Mouse (Mus musculus): ENCODE measurements around the gene Commd1. TPM values are rescaled to one million over a fixed set of nuclear protein-coding genes. Genes with fewer than 3 reads are reported as not detected.

Gene Commd1
- total RNA-seq, 4 experiments from 2014 or later = 39.0 to 59.9 (median 56.6) TPM

GRCm38 (mm10) chr11:22891876-22892275 is 90.3 kb downstream of the Commd1 start:
- DNase-seq (ENCODE audit: low spot score in 2 of 2) = no peak

- DNase-seq (ENCODE audit: low spot score in 2 of 2) = no peak
These were observed 90.9 kb downstream of the Commd1 start for GRCm38 (mm10) chr11:22891242-22891641.

GRCm38 (mm10) chr11:22889224-22889623 is 93.0 kb downstream of the Commd1 start:
- DNase-seq (ENCODE audit: low spot score in 2 of 2) = peak; percentile 25 to 32

- no peak for DNase-seq (ENCODE audit: low spot score in 2 of 2)
These were observed 95.2 kb downstream of the Commd1 start for GRCm38 (mm10) chr11:22886991-22887390.

GRCm38 (mm10) chr11:22885350-22885749 is 96.8 kb downstream of the Commd1 start:
- DNase-seq (ENCODE audit: low spot score in 2 of 2) = no peak

GRCm38 (mm10) chr11:22883676-22884075 is 98.5 kb downstream of the Commd1 start:
- DNase-seq (ENCODE audit: low spot score in 2 of 2) = no peak

GRCm38 (mm10) chr11:22882926-22883325 is 99.3 kb downstream of the Commd1 start:
- no peak for DNase-seq (ENCODE audit: low spot score in 2 of 2)

- DNase-seq (ENCODE audit: low spot score in 2 of 2) = no peak
These were observed 101.6 kb downstream of the Commd1 start for GRCm38 (mm10) chr11:22880383-22881172.

GRCm38 (mm10) chr11:22879645-22880044 is 102.5 kb downstream of the Commd1 start:
- no peak for DNase-seq (ENCODE audit: low spot score in 2 of 2)

- DNase-seq (ENCODE audit: low spot score in 2 of 2) = no peak
These were observed 105.4 kb downstream of the Commd1 start for GRCm38 (mm10) chr11:22876680-22877330.

GRCm38 (mm10) chr11:22875279-22875678 is 106.9 kb downstream of the Commd1 start:
- no peak for DNase-seq (ENCODE audit: low spot score in 2 of 2)

- no peak for DNase-seq (ENCODE audit: low spot score in 2 of 2)
These were observed 107.4 kb downstream of the Commd1 start for GRCm38 (mm10) chr11:22874747-22875146.

GRCm38 (mm10) chr11:22873383-22873782 is 108.8 kb downstream of the Commd1 start:
- DNase-seq (ENCODE audit: low spot score in 2 of 2) = no peak

GRCm38 (mm10) chr11:22872307-22872680 is 109.9 kb downstream of the Commd1 start:
- no peak for DNase-seq (ENCODE audit: low spot score in 2 of 2)

- DNase-seq (ENCODE audit: low spot score in 2 of 2) = no peak
These were observed 110.4 kb downstream of the Commd1 start for GRCm38 (mm10) chr11:22871628-22872306.

GRCm38 (mm10) chr11:22868582-22868981 is 113.6 kb downstream of the Commd1 start:
- no peak for DNase-seq (ENCODE audit: low spot score in 2 of 2)

GRCm38 (mm10) chr11:22867691-22868090 is 114.5 kb downstream of the Commd1 start:
- DNase-seq (ENCODE audit: low spot score in 2 of 2) = no peak

- DNase-seq (ENCODE audit: low spot score in 2 of 2) = no peak
These were observed 116.4 kb downstream of the Commd1 start for GRCm38 (mm10) chr11:22865635-22866246.

GRCm38 (mm10) chr11:22864305-22865060 is 117.7 kb downstream of the Commd1 start:
- no peak for DNase-seq (ENCODE audit: low spot score in 2 of 2)

GRCm38 (mm10) chr11:22863581-22863980 is 118.6 kb downstream of the Commd1 start:
- no peak for DNase-seq (ENCODE audit: low spot score in 2 of 2)

GRCm38 (mm10) chr11:22861315-22861714 is 120.9 kb downstream of the Commd1 start:
- no peak for DNase-seq (ENCODE audit: low spot score in 2 of 2)
